Mouse (Mus musculus) bone marrow, adult 2 months (tissue): Measurements from ENCODE around the gene Omt2b.
"Not testable (repeated sequence)": the region's sequence is repeated elsewhere in the genome, so short reads cannot be mapped to it uniquely, and the experiment has no call there.

Source experiments
- CTCF ChIP-seq: fragments of 200-500 bp; IDR thresholded peaks from 2 replicates; pipeline ENCODE4 v1.5.1; 2011; ENCODE audit warnings: low read length, control low read depth; ENCODE audit not compliant: control insufficient read depth, insufficient read depth
- POLR2A ChIP-seq: fragments of 200-500 bp; IDR thresholded peaks from 2 replicates; pipeline ENCODE4 v1.6.1; 2011; ENCODE audit warnings: low read depth, mild to moderate bottlenecking, control low read depth, low read length, borderline replicate concordance; ENCODE audit not compliant: control insufficient read depth

DNA sequence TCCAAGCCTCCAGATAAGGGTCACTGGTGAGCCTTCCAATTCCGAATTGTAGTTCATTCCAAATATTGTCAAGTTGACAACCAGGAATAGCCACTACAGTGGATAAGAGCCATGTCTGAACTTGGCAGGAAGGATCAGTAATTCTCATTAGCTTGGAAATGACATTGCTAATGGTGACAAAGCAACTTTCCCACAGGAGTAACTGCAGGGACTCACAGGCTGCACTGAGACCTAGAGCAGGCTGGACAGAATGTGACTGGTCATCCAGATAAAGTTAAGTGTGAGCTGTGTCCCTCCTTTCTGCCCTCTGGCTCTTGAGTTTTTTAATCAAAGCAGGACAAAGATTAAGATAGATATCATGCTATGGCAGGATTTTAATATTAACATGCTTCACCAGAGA lies 38.3 kb upstream of the Omt2b start:
- not testable (repeated sequence) for TF ChIP-seq CTCF, POLR2A
